Mouse (Mus musculus) heart, adult 2 months (tissue): ENCODE results near the gene Plxna1. TPM values are rescaled to one million over a fixed set of nuclear protein-coding genes. Genes with fewer than 3 reads are reported as not detected.

Experiments
- DNase-seq, 2 experiments: peaks; one replicate each; pipeline ENCODE4 v3.0.0; 2021
- H3K27ac ChIP-seq: fragments of 200-600 bp; 2 replicates; pipeline ENCODE4 v1.8.1; 2022
- H3K27me3 ChIP-seq: fragments of 200-500 bp; 2 replicates; pipeline ENCODE4 v1.6.1; 2012; ENCODE audit warnings: mild to moderate bottlenecking, low read length, inconsistent platforms, mixed read lengths; ENCODE audit not compliant: control insufficient read depth, insufficient read depth
- H3K36me3 ChIP-seq: fragments of 200-500 bp; 2 replicates; pipeline ENCODE4 v1.6.1; 2012; ENCODE audit warnings: low read length, inconsistent platforms; ENCODE audit not compliant: control insufficient read depth, insufficient read depth
- H3K4me1 ChIP-seq: fragments of 200-500 bp; 2 replicates; pipeline ENCODE4 v1.6.1; 2011; ENCODE audit warnings: low read length; ENCODE audit not compliant: control insufficient read depth, insufficient read depth
- H3K4me3 ChIP-seq: fragments of 200-600 bp; 2 replicates; pipeline ENCODE4 v1.8.1; 2022
- H3K79me2 ChIP-seq: fragments of 200-500 bp; replicated peaks from 2 replicates; pipeline ENCODE4 v1.6.1; 2012; ENCODE audit warnings: mild to moderate bottlenecking, inconsistent platforms, low read length, moderate library complexity, mixed read lengths; ENCODE audit not compliant: control insufficient read depth, insufficient read depth
- H3K9ac ChIP-seq: fragments of 200-500 bp; 2 replicates; pipeline ENCODE4 v1.6.1; 2012; ENCODE audit warnings: low read depth, mild to moderate bottlenecking, control low read depth, inconsistent platforms, low read length, mixed read lengths
- CTCF ChIP-seq: fragments of 200-600 bp; IDR thresholded peaks from 2 replicates; pipeline ENCODE4 v1.8.1; 2022; ENCODE audit warnings: antibody characterized with exemption, mild to moderate bottlenecking, moderate library complexity
- EP300 ChIP-seq: fragments of 200-500 bp; IDR thresholded peaks from 2 replicates; pipeline ENCODE4 v1.6.1; 2011; ENCODE audit warnings: low read depth, low read length, control low read depth; ENCODE audit not compliant: insufficient read depth
- POLR2A ChIP-seq: fragments of 200-500 bp; IDR thresholded peaks from 2 replicates; pipeline ENCODE4 v1.6.1; 2011; ENCODE audit warnings: mild to moderate bottlenecking, low read depth, low read length, control low read depth; ENCODE audit not compliant: insufficient read depth
- WGBS: fragments of 180-500 bp; shearing (Covaris S2); methylation state at CpG from one replicate; pipeline ENCODE4 v1.1.7; 2018; 5-methylcytosine and 5-hydroxymethylcytosine counted together
- intact Hi-C: fragments of 180-260 bp; cut with DNase I; formaldehyde crosslinking; loops from one replicate; pipeline ENCODE4 v1.15.1; 2025
- polyA plus RNA-seq: library from polyadenylated mRNA; depleted of rRNA; stranded (reverse); fragments of >200 nt; gene quantifications from 2 replicates; pipeline ENCODE4 v1.2.3, GENCODE M21; 2012
- total RNA-seq, 2 experiments: library from RNA; stranded (reverse); gene quantifications; 2 replicates each; pipeline ENCODE4 v1.2.3; 2021

The Plxna1 gene
- total and polyA plus RNA-seq, 3 experiments, result 17.3 to 21.9 (median 19.9) TPM

GRCm38 (mm10) chr6:89286700-89287428 is 75.6 kb downstream of the Plxna1 start:
- Histone ChIP-seq H3K27me3 (no peaks in the 10 kb centered on the region), H3K79me2 (no peaks in the 10 kb centered on the region), H3K9ac (no peak overlapping the region), H3K36me3 (no peaks in the 10 kb centered on the region), H3K27ac (no peak overlapping the region), H3K4me3 (no peak overlapping the region), H3K4me1 (no peaks in the 10 kb centered on the region; the same call in 1 of the 2 replicates)
- DNase-seq, result peak in 1 of 2 experiments; percentile 37
- intact Hi-C loops, result no loop called here
- 52% methylated on average over 6 of the region's 6 CpGs for WGBS
- TF ChIP-seq POLR2A (no peak), CTCF (no peak), EP300 (no peak)

- Histone ChIP-seq H3K79me2 (no peaks in the 10 kb centered on the region), H3K27me3 (no peaks in the 10 kb centered on the region), H3K4me3 (no peak overlapping the region), H3K27ac (no peak overlapping the region), H3K4me1 (no peaks in the 10 kb centered on the region; the same call in 1 of the 2 replicates), H3K36me3 (no peaks in the 10 kb centered on the region), H3K9ac (no peak overlapping the region)
- intact Hi-C loops, result no loop called here
- no peak for TF ChIP-seq POLR2A
- TF ChIP-seq EP300, result no peak
- no peak for TF ChIP-seq CTCF
- 81% methylated on average over 3 of the region's 3 CpGs for WGBS
- no peak for DNase-seq
Observed at GRCm38 (mm10) chr6:89286286-89286655, 76.1 kb downstream of the Plxna1 start.

- WGBS, result 54% methylated on average over 9 of the region's 9 CpGs
- TF ChIP-seq CTCF, result no peak
- H3K36me3 ChIP-seq, result no peaks in the 10 kb centered on the region
- H3K27ac ChIP-seq, result no peak overlapping the region
- intact Hi-C loops, result no loop called here
- no peaks in the 10 kb centered on the region for H3K27me3 ChIP-seq
- H3K4me1 ChIP-seq, result no peaks in the 10 kb centered on the region; the same call in 1 of the 2 replicates
- DNase-seq, result no peak
- H3K79me2 ChIP-seq, result no peaks in the 10 kb centered on the region
- no peak overlapping the region for H3K4me3 ChIP-seq
- H3K9ac ChIP-seq, result no peak overlapping the region
Observed at GRCm38 (mm10) chr6:89285561-89286285, 76.7 kb downstream of the Plxna1 start.

- TF ChIP-seq EP300, result no peak
- no peak for TF ChIP-seq CTCF
- no peak for TF ChIP-seq POLR2A
- H3K27me3 ChIP-seq, result no peaks in the 10 kb centered on the region
- H3K9ac ChIP-seq, result no peak overlapping the region
- intact Hi-C loops, result no loop called here
- H3K4me3 ChIP-seq, result no peak overlapping the region
- H3K4me1 ChIP-seq, result no peaks in the 10 kb centered on the region; the same call in 1 of the 2 replicates
- H3K27ac ChIP-seq, result no peak overlapping the region
- H3K79me2 ChIP-seq, result no peaks in the 10 kb centered on the region
- H3K36me3 ChIP-seq, result no peaks in the 10 kb centered on the region
- no peak for DNase-seq
Observed at GRCm38 (mm10) chr6:89285116-89285515, 77.3 kb downstream of the Plxna1 start.

GRCm38 (mm10) chr6:89283095-89283494 is 79.3 kb downstream of the Plxna1 start:
- intact Hi-C loops, result no loop called here
- Histone ChIP-seq H3K4me1 (no peaks in the 10 kb centered on the region; the same call in 1 of the 2 replicates), H3K9ac (no peak overlapping the region), H3K79me2 (no peaks in the 10 kb centered on the region), H3K27me3 (no peaks in the 10 kb centered on the region), H3K27ac (no peak overlapping the region), H3K4me3 (no peak overlapping the region), H3K36me3 (no peaks in the 10 kb centered on the region)
- 94% methylated on average over 4 of the region's 4 CpGs for WGBS
- no peak for DNase-seq
- no peak for TF ChIP-seq EP300
- TF ChIP-seq CTCF, result peak; percentile 23; the same call in 1 of the 2 replicates
- no peak for TF ChIP-seq POLR2A

- H3K27me3 ChIP-seq, result no peaks in the 10 kb centered on the region
- intact Hi-C loops, result no loop called here
Observed at GRCm38 (mm10) chr6:89282626-89283025, 79.8 kb downstream of the Plxna1 start.

More at GRCm38 (mm10) chr6:89282626-89283025, 79.8 kb downstream of the Plxna1 start:
- Histone ChIP-seq H3K36me3 (no peaks in the 10 kb centered on the region), H3K27ac (no peak overlapping the region), H3K4me3 (no peak overlapping the region), H3K79me2 (no peaks in the 10 kb centered on the region), H3K9ac (no peak overlapping the region), H3K4me1 (no peaks in the 10 kb centered on the region; the same call in 1 of the 2 replicates)
- WGBS, result 55% methylated on average over 5 of the region's 5 CpGs
- TF ChIP-seq POLR2A, result no peak
- TF ChIP-seq EP300, result no peak
- no peak for TF ChIP-seq CTCF
- DNase-seq, result no peak
